ENCODE assay signal across 8 mouse cellular contexts in genomic region chr13:42244240-42245086, GRCm38 (mm10). TPM values are rescaled to one million over a fixed set of nuclear protein-coding genes. Genes with fewer than 3 reads are reported as not detected.
A peak's percentile ranks its signal among the peaks of the same experiment; 100 is the strongest.
DNase-seq lines count a peak whose midpoint lies in the region; ATAC-seq and TF ChIP-seq lines count a peak whose summit lies in the region.

No protein-coding gene starts in this region.

- H3K4me3 ChIP-seq in liver, adult 2 months (ENCODE audit: insufficient read depth, low read depth, low read length), result no peak overlapping the region
- no peak overlapping the region for H3K4me3 ChIP-seq in liver, embryonic 12.5 days
- H3K4me3 ChIP-seq in kidney, adult 2 months (ENCODE audit: insufficient read depth, low read depth, low read length), result no peak overlapping the region

- intact Hi-C loops in left cerebral cortex, postnatal 4 days (cut with DNase I), result loop anchor here (2.0 kb wide), 2 partner anchors 536 to 602 kb away; no protein-coding TSS in a partner anchor

- no peak for ATAC-seq in liver, embryonic 12.5 days
- ATAC-seq in activated CD4-positive, CD25-positive, alpha-beta regulatory T cell, adult 4 months, result peak; percentile 56

- H3K4me2 ChIP-seq in liver, embryonic 12.5 days, result no peak overlapping the region

- no peak overlapping the region for H3K27ac ChIP-seq in liver, adult 2 months (replicated peaks; ENCODE audit: insufficient read depth, low read depth, low read length)
- no peak overlapping the region for H3K27ac ChIP-seq in liver, embryonic 12.5 days
- no peak overlapping the region for H3K27ac ChIP-seq in kidney, adult 2 months (ENCODE audit: insufficient read depth, low read depth, low read length)

- peak; percentile 37 for DNase-seq in liver, adult 2 months (ENCODE audit: extremely low read depth, low read depth, low spot score)
- peak; percentile 20 to 83 for DNase-seq in frontal cortex, adult 2 months (ENCODE audit: extremely low spot score in 1 of 2, low spot score in 1 of 2)
- peak; percentile 68 for DNase-seq in kidney, adult 2 months
- peak; percentile 5 for DNase-seq in left cerebral cortex, postnatal 4 days
- peak; percentile 72 for DNase-seq in retina, postnatal 1 day
- no peak for DNase-seq in urinary bladder, postnatal 25 days (ENCODE audit: low spot score)

- 0 out of 2 replicates have a peak, but pooled peaks have one; percentile 6 for TF ChIP-seq CTCF in liver, adult 2 months (IDR thresholded peaks at IDR 0.05; ENCODE audit: low read depth, low read length)
- peak; percentile 41 for TF ChIP-seq CTCF in kidney, adult 2 months (conservative IDR thresholded peaks at IDR 0.05; ENCODE audit: insufficient read depth, insufficient read length, low read depth, low read length)

- no peak overlapping the region for H3K9ac ChIP-seq in liver, adult 2 months (ENCODE audit: low read depth, low read length)
- H3K9ac ChIP-seq in liver, embryonic 12.5 days, result no peak overlapping the region

- no peaks in the 10 kb centered on the region for H3K36me3 ChIP-seq in liver, adult 2 months (ENCODE audit: control insufficient read depth, insufficient read depth, low read length)
- no peaks in the 10 kb centered on the region for H3K36me3 ChIP-seq in liver, embryonic 12.5 days
- no peaks in the 10 kb centered on the region for H3K36me3 ChIP-seq in kidney, adult 2 months (ENCODE audit: control insufficient read depth, insufficient read depth, low read length)

- H3K9me3 ChIP-seq in liver, embryonic 12.5 days (replicated peaks), result no peaks in the 10 kb centered on the region

- 46% methylated on average over 7 of the region's 7 CpGs for WGBS in liver, adult 2 months
- 49% methylated on average over 7 of the region's 7 CpGs for WGBS in liver, embryonic 12.5 days (ENCODE audit: insufficient replicate concordance)
- 27% methylated on average over 7 of the region's 7 CpGs for WGBS in kidney, adult 2 months

- TF ChIP-seq POLR2A in liver, adult 2 months (IDR thresholded peaks at IDR 0.05; ENCODE audit: extremely low read depth, insufficient read depth, low read length), result no peak
- TF ChIP-seq POLR2A in kidney, adult 2 months (IDR thresholded peaks at IDR 0.05; ENCODE audit: low read depth, low read length), result no peak

- H3K27me3 ChIP-seq in liver, adult 2 months (ENCODE audit: control insufficient read depth, insufficient read depth, low read length), result no peaks in the 10 kb centered on the region
- H3K27me3 ChIP-seq in liver, embryonic 12.5 days (replicated peaks), result no peaks in the 10 kb centered on the region
- H3K27me3 ChIP-seq in kidney, adult 2 months (replicated peaks; ENCODE audit: control insufficient read depth, insufficient read depth, low read length), result no peaks in the 10 kb centered on the region

- 0 out of 2 replicates have a peak, but pooled peaks cover 2% of the 10 kb centered on the region for H3K4me1 ChIP-seq in liver, adult 2 months (ENCODE audit: control insufficient read depth, insufficient read depth, low read length)
- H3K4me1 ChIP-seq in liver, embryonic 12.5 days, result no peaks in the 10 kb centered on the region
- H3K4me1 ChIP-seq in kidney, adult 2 months (ENCODE audit: control insufficient read depth, insufficient read depth, low read length), result no peaks in the 10 kb centered on the region; the same call in 1 of the 2 replicates

- H3K79me2 ChIP-seq in liver, adult 2 months (ENCODE audit: control insufficient read depth, insufficient read depth, low read length), result no peaks in the 10 kb centered on the region

RNA-seq across cellular contexts. Expression of gene Edn1, which starts 56.8 kb away (rescaled TPM):
- total RNA-seq in liver, adult 2 months (2014; rRNA removed), result 0.13 and 0.18 TPM in 2 replicates
- polyA plus RNA-seq in liver, adult 2 months (2012; rRNA removed), result 0.24 and 0.32 TPM in 2 replicates
- 0.67 and 0.84 TPM in 2 replicates for polyA plus RNA-seq in liver, embryonic 12.5 days (2016; fragmentation: Nextera tagmentation; extraction: Ambion mirVana)
- polyA plus RNA-seq in activated CD4-positive, CD25-positive, alpha-beta regulatory T cell, adult 4 months (2017; shearing (Covaris generic)), result not detected
- polyA plus RNA-seq in frontal cortex, adult 2 months (2012; rRNA removed), result 3.0 and 4.2 TPM in 2 replicates
- polyA plus RNA-seq in kidney, adult 2 months (2012; rRNA removed), result 1.5 and 1.9 TPM in 2 replicates
- 1 to 10 TPM; 1.4 to 1.9 TPM for total RNA-seq in left cerebral cortex, postnatal 4 days (2021)
